Mouse (Mus musculus) fat pad, adult 2 months (tissue): ENCODE data around the gene Ikzf1.

Experiments
- DNase-seq: peaks from one replicate; pipeline ENCODE4 v3.0.0-alpha.2; 2011; ENCODE audit warnings: low read depth, low spot score; ENCODE audit errors: extremely low read depth

Ikzf1 gene

DNA sequence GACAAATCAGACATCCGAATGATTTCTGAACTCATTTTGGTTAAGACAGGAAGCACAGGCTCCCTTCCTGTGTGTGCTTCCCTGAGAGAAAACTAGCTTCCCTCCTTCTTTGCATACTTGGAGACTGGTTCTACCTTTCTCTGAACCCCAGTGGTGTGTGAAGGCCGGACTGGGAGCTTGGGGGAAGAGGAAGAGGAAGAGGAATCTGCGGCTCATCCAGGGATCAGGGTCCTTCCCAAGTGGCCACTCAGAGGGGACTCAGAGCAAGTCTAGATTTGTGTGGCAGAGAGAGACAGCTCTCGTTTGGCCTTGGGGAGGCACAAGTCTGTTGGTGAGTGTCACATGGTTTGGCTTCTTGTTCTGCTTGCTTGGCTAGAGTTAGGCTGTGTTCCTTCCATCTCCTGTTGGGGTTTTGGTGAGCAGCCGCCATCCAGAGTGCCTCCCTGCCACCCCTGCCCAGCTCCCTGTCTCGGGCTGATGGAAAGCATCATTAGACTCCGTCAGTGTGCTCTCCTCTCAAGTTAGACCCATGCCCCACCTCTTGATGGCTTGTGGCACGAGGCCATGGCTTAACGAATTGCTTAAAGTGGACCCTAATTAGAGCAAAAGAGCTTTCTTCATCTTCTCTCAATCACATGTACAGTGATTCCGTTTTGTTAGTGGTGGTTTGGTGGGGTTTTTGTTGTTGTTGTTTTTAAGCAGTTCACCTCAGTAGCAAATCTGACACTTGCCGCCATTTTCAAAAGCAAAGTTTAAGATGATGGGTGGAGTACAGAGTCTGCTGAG lies 5.4 kb downstream of the Ikzf1 start:
- no peak for DNase-seq

DNA sequence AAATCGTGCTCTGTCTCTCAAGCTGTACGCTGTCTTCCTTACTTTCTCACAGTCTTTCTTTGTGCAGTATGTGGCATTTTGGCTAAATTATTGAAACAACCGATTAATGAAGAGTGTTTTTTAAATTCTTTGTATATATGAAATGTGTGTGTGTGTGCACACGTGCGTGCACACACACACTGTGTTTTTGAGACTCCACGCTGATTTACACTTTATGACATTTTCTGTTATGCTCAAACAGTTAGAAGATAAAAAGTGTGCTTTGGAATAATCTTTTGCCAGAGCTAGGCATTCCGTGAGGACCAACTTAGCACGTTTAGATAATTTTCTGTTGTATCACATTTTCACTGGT lies 6.0 kb downstream of the Ikzf1 start:
- no peak for DNase-seq

DNA sequence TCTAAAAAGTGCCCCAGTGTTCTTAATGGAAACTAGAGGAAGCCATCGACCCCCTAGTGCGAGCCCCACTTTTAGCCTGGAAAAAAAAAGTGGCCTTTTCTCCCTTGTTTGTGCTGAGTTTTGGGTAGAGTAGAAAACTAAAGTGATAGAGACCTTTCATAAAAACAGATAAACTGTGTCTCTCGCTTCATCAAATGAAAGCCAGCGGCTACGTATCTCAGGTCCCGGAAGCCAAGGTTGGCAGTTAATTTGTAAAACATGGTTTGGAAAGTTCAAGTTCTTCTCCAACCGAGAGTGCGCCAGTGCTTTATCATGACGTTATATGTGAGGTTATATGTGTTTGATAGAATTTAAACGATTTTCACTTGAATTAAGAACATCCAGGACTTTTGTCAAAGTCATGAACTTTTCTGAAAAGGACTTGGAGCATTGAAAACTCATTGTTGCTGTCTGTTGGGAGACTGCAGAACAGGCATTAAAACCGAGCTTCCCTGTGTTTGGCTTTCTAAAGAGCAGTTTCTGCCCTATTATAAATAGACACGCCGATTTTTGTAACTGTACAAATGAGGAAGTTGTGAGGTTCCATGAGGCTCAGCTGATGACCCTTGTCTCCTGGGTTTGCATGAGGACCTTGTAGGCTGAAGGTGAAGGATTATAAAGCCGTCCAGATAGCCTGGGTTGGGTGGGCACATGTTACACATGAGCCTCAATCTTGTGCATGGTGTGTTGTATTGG lies 6.7 kb downstream of the Ikzf1 start:
- DNase-seq: no peak

DNA sequence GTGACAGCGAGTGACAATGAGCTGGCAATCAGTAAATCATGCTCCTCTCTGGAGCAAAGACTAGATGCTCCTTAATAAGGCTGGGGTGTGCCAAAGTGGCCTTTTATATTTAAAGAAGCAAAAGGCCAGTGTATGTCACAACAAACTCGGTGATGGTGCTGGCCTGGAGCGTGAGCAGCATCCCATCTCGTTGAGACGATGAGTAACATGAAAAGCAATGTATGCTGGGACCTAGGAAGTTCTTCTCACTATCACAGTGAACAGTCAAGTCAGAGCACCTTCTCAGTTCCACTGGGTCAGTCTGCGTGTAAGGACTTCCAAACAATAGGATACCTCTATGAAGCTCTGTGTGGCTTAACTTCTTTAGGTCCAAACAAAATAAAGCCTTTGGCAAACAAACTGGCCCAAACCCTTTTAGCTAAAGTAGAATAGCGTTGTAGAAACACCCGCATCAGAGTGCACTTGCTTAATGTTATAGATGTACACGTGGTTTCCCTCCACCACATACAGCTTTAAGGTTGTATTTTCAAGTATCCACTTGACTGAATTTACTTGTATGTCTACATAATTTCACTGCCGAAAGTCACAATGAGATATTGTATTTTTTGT lies 7.9 kb downstream of the Ikzf1 start:
- no peak for DNase-seq

DNA sequence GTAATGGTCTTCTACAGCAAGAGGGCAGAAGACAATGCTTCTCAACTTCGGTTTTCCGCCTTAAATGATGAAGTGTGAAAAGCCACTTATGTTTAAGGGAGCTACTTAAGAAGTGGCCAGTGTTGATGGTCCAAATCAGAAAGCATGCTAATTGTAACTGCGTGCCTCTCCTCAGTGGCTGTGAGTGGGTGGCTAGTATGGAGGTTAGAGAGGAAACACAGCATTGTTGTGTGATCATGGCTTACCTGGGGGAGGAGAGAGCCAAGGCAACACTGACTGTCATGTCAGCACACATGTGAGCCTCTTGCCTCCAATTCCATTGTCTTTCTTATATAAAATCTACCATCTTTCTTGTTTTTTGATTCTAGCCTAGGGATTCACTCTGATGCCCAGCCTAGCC lies 8.6 kb downstream of the Ikzf1 start:
- DNase-seq: no peak

DNA sequence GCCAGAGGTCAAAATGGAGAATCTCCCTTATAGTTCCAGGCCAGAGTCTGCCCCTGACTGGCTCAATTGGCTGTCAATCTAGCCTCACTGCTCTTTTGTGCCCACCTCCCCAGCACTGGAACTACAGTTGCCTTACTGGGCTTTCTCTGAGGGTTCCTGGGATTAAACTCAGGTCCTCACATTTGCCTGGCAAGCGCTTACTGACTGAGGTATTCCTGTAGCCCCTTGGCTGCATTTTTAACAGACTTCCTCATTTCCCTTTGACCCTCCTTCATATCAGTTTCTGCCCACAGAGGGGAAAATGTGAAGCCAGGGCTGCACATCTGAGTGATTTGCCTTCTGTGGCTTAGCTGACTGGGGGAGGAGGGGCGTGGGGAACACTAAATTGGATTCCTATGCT lies 9.3 kb downstream of the Ikzf1 start:
- DNase-seq: no peak

DNA sequence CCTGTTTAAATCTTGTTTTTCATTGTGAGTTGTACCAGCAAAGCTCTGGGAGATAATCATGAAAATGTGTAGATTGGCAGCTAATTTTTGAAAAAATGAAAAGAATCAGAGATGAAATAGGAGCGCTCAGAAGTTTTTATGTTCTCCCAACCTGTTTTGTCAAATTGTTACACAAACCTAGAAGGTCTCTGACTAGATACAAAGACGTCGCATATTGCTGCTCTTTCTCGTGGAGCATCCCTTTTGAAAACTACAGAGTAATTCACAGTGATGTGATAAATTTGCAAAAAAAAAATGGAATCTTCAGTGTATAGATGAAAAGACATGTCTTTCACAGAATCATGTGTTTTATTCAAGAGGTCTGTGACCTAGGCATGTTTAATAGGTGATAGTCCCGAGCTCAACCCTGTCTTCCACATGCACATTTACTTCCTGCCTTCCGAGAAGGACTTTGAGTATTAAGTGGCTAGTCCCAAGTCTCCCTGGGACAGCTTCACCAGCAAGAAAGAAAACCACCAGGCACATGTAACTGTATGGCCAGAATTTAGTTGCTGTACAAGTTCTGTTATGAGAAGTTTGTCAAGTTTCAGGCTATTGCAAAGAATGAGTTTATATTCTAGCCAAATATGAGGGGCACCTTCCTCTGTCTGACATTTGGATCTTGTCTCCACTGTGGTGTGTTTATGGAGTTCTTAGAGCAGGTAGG lies 9.8 kb downstream of the Ikzf1 start:
- no peak for DNase-seq

DNA sequence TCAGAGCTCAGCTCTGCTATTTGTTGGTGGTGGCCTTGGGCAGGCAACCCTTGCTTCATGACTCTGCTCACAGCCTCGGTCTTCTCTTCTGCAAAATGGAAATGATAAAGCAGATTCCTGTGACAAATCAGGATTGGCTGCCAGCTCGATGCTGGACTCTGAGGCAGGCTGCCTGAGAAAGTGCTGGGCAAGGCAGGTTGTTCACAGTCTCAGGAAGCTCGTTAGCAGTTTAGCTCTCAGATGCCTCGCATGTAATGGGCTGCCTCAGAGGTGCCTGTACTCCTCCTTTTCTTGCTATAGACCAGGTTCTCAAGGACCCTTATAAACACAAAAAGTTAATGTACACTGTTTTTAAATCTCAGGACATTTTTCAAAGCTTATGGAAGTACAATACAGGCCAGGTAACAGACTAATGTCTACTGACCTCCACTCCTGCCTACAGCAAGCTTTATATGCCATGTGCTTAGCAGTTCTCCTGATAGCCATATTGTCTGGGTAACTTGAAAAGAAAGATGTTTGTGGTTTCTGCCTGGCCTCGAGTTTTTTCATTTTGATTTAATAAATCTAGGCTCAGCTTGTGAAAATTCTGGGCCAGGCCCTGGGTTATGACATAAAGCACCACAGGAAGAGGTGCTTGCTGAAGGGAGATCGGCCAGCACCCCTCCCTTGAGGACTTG lies 10.5 kb downstream of the Ikzf1 start:
- no peak for DNase-seq

DNA sequence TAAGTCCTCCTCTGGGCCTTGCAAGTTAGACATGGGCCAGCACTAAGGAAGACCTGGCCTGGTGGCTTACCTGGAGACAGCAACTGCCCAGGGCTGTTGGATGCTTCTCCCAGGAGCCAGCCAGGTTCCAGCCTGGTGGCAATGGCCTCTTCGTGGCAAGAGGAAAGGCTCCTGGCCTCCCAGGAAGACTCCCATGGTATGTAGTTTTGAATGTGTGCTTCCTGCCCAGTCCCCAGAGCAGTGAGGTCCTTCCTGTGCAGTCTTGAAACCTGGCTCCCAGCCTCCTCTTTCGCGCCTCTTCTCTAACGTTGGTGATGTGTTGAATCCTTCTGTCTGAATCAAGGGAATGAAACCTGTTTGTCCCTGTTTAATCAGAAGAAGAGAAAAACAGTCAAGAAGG lies 11.1 kb downstream of the Ikzf1 start:
- no peak for DNase-seq

DNA sequence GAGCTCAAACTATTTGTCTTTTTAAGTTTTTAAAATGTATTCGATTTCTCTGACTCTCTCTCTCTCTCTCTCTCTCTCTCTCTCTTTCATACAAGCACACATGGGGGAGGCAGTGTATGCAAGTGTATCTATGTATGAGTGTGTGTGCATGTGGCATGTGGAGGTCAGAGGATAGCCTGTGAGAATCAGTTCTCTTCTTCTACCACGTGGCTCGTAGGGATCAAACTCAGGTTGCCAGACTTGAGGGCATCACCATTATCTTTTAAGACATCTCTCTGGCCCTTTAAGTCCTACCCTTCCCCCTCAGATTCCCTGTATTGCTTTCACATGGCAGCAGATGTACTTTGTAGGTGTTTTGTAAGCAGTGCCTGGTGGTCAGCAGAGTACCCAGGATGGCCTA lies 12.0 kb downstream of the Ikzf1 start:
- DNase-seq: no peak

DNA sequence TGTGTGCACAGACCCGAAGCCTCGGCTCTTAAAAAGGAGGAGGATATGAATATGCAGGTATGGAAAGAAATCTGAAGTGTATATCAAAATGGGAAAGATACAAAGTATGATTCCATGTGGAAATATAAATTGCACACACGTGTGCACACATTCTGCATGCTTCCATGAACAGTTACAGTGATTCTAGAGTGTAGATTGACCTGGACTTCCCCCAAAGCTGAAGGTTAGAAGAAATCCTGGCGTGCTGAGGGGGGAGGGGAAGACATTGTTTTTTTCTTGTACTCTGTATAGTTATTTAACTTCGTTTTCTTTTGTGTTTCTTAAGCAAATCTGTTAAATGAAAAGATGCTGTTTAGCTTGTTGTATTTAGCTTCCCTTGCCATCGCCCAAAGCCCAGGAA lies 16.6 kb downstream of the Ikzf1 start:
- no peak for DNase-seq

DNA sequence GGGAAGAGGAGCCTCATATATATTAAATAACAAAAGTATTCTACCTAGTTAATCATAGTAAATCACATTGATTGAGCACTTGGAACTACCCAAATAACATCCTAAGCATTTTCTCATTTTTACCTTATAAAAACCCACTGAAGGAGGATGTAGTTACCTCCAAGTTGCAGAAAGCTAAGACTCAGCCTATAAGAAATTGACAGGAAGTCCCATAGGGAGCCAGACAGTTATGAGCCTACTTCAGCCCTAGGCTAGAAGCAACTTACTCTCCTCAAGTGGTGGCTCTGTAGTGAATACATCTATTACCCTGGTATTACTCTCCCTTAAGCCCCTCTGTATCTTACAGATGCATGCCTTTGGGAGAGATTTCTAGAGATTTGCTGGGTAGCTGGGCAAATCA lies 19.0 kb downstream of the Ikzf1 start:
- DNase-seq: no peak

DNA sequence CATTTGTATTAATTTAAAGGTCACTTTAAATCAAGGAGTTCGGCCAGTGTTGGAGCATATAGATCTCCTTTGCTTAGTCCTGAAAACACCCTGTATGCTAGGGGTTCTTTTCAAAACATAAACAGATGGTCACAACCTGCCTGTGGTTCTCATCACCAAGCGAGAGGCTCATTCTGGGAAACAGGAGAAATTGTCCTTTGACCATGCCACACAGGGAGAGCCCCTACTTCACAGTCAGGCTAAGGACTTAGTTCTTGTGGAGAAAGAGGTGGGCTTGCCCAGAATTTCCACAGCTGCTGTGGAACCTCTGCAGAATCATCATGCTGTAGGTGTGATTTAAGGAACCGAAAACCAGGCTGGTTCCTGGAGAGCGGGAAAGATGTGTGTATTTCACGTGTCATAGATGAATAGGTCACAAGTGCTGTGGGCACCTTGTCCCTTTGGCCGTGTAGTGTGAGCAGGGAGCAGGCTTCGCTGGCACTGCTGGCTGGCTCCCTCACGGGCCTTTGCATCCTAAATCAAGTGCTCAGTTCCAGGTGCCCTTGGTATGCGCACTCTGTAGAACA lies 23.4 kb downstream of the Ikzf1 start:
- no peak for DNase-seq

DNA sequence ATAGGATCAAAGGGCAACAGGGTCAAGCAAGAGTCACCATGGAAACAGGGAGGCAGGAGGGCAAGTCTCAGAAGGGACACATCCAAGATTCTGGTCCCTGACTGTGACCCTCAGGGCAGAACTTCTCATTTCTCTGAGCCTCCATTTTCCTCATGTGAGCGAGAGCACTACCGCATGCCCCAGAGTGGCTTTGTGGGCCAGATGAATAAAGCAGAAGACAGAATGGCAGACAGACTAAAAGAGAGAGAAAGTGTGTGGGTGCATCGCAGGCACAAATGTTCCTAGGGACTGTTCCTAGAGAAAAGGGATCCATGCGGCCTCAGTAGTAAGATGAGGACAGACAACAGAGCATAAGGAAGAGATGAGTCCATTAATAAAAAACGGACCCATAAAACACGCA lies 24.5 kb downstream of the Ikzf1 start:
- DNase-seq: no peak

DNA sequence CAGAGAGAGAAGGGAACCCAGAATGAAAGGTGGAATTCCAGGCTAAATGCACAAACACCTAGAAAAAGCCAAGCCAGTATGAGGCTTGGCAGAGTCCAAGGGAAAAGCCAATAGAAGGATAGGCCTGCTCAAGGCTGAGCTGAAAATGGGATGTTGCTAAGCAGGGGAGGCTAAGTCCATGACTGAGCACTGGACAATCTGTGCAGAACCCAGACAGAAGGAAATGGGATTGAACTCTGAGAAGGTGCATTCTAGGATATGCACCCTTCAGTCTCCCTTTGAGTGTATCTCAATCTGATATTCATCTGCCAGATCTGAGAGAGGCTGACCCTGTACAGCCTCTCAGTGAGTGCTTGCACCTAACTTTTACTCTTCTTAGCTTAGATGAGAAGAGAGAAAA lies 25.9 kb downstream of the Ikzf1 start:
- no peak for DNase-seq

DNA sequence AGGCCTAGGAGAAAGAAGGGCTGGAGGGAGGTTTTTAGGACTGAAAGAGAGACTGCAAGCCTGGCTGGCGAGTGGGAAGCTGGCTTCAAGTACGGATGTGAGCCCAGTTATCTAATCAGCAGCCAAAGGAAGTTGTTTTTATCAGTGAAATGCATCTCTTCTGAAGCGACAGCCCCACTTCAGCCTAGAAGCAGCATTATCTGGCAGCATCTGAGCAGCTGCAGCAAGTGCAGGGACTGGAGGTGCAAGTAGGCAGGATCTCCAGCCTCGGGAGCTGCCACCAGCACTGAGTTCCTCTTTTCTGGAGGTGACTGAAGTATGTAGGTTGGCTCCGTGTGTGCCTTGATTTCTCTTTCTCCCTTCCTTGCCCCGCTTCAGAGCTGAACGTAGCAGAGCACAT lies 26.9 kb downstream of the Ikzf1 start:
- no peak for DNase-seq

DNA sequence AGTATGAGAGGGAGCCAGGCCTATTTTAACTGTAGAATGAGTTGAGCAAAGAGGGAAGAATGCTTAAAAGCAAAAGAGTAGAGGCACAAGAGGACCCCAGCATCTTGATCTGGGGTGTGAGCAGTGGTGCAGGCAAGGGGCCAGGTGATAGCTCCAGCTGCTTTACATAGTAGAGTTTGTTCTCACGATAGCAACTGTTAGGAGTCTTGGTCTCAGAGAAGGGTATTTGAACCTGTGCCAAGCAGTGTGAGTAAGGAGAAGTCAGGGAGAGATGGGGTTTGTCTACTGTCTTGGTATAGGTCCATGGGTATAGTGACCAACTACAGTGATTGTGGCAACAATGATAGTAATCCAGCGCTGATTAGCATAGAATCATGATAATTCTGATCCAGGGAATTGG lies 29.9 kb downstream of the Ikzf1 start:
- DNase-seq: no peak

DNA sequence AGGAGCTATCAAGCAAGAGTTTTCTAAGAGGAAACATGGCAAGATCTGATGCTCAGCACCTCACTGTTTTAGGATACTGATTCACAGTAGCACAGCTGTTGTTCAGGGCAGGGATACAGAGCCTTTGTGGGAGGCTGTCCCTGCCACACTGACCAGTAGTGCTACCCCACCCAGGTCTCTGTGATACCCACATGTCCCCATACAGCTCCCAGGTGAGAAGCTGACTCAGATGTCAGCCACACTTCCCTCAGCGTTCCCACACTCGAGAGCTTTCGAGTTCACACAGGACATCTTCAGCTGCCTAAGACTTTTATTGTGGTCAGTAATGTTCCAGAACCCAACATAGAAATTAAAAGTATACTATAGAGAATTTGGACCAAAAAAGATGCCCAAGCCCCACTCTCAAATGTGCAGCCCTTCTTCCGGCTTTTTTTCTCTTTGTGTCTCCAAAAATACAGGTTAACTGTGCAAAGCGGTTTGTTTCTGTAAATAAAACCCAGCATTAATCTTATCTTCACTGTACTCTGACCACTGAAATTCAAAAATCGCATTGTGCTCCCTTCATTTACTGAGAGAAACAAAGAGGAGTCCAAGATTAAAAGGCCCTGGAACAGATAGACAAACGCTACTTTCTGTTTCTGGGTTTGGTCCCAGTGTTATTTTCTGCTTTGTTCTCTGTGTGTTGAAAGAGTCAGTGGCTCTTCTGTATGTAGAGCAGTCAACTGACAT lies 31.3 kb downstream of the Ikzf1 start:
- no peak for DNase-seq

DNA sequence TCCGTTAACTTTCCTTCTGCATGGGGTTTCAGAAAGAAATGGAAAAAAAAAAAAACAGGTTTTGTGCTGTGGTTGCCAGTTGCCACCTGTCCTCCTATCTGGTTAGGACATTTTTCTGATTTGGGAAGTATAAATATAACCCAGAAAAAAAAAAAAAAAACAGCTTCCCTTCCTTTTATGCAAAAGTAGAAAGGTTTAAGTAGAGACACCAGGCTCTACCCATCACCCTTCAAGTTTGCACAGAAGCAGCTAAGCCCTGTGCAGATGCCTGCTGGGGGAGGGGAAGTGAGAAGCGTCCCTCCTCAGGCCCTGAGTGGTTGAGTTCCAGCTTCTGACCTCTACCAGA lies 31.9 kb downstream of the Ikzf1 start:
- DNase-seq: no peak

DNA sequence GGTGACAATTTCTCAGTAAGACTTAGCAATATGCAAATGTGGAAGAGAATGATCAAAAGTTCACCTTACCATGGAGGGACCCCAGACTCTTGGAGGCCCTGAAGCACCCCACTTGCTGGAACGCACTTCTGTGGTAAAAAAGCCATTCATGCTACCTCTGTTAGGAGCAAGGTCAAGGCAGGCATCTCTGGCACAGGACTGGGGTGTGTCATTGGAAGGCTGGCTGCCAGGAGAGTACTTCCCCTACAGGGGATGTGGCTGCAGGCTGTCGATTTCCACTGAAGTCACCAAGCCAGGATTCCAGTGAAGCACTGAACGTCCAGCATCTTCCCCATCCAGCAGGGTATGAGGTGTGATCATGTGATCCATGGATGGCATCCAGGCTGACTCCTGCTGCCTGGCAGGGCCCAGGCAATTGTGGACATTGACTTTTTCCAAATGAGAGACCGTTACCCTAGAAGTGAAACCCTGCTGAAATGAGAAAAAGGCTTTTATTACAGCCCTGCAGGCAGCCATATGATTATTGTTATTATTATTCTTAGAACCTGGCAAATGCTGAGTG lies 32.9 kb downstream of the Ikzf1 start:
- DNase-seq: no peak
